Mouse (Mus musculus): Measurements from ENCODE around the gene Acp7. TPM values are rescaled to one million over a fixed set of nuclear protein-coding genes. Genes with fewer than 3 reads are reported as not detected.

Acp7 gene
- total and polyA plus RNA-seq, 3 experiments: not detected

- Histone ChIP-seq H3K4me1 (ENCODE audit: control insufficient read depth in 1 of 2, insufficient read depth in 2 of 2, low read length in 2 of 2) (peaks cover 0 to 3% of the 10 kb centered on the region in 2 experiments; a peak in 1 of 4 replicates), H3K36me3 (ENCODE audit: control insufficient read depth in 1 of 2, insufficient read depth in 2 of 2, low read length in 2 of 2) (no peaks in the 10 kb centered on the region; a peak in 1 of 4 replicates), H3K4me3 (ENCODE audit: control insufficient read depth in 1 of 2, insufficient read depth in 1 of 2, low read depth in 2 of 2, low read length in 2 of 2) (no peak overlapping the region), H3K79me2 (ENCODE audit: control insufficient read depth, insufficient read depth, low read length, poor library complexity) (no peaks in the 10 kb centered on the region), H3K9ac (ENCODE audit: control insufficient read depth, low read depth, low read length, poor library complexity, severe bottlenecking) (no peak overlapping the region), H3K27me3 (ENCODE audit: control insufficient read depth in 1 of 2, insufficient read depth in 2 of 2, low read length in 2 of 2) (no peaks in the 10 kb centered on the region), H3K9me3 (replicated peaks; ENCODE audit: insufficient read depth, low read length) (no peaks in the 10 kb centered on the region), H3K27ac (ENCODE audit: control insufficient read depth, low read depth, low read length) (no peak overlapping the region)
- TF ChIP-seq GABPA (IDR thresholded peaks at IDR 0.05; ENCODE audit: low read depth, low read length): no peak
- no peak for DNase-seq (ENCODE audit: low read depth, low spot score)
These were observed 65.7 kb downstream of the Acp7 start for GRCm38 (mm10) chr7:28565407-28565806.

GRCm38 (mm10) chr7:28562951-28563350 is 68.2 kb downstream of the Acp7 start:
- H3K4me3 ChIP-seq (ENCODE audit: control insufficient read depth in 1 of 2, insufficient read depth in 1 of 2, low read depth in 2 of 2, low read length in 2 of 2): no peak overlapping the region
- no peaks in the 10 kb centered on the region for H3K79me2 ChIP-seq (ENCODE audit: control insufficient read depth, insufficient read depth, low read length, poor library complexity)
- TF ChIP-seq POLR2A (IDR thresholded peaks at IDR 0.05; ENCODE audit: control insufficient read depth in 1 of 2, insufficient read depth in 1 of 2, low read depth in 1 of 2, low read length in 2 of 2, poor library complexity in 1 of 2) (no peak), MXI1 (IDR thresholded peaks at IDR 0.05; ENCODE audit: low read depth, low read length) (no peak)
- peaks cover 0 to 3% of the 10 kb centered on the region in 2 experiments; a peak in 1 of 4 replicates for H3K4me1 ChIP-seq (ENCODE audit: control insufficient read depth in 1 of 2, insufficient read depth in 2 of 2, low read length in 2 of 2)
- no peak overlapping the region for H3K27ac ChIP-seq (ENCODE audit: control insufficient read depth, low read depth, low read length)
- no peak overlapping the region for H3K9ac ChIP-seq (ENCODE audit: control insufficient read depth, low read depth, low read length, poor library complexity, severe bottlenecking)
- no peaks in the 10 kb centered on the region for H3K9me3 ChIP-seq (replicated peaks; ENCODE audit: insufficient read depth, low read length)
- no peaks in the 10 kb centered on the region for H3K27me3 ChIP-seq (ENCODE audit: control insufficient read depth in 1 of 2, insufficient read depth in 2 of 2, low read length in 2 of 2)
- DNase-seq (ENCODE audit: low read depth, low spot score): no peak
- H3K36me3 ChIP-seq (ENCODE audit: control insufficient read depth in 1 of 2, insufficient read depth in 2 of 2, low read length in 2 of 2): no peaks in the 10 kb centered on the region; a peak in 1 of 4 replicates

DNA sequence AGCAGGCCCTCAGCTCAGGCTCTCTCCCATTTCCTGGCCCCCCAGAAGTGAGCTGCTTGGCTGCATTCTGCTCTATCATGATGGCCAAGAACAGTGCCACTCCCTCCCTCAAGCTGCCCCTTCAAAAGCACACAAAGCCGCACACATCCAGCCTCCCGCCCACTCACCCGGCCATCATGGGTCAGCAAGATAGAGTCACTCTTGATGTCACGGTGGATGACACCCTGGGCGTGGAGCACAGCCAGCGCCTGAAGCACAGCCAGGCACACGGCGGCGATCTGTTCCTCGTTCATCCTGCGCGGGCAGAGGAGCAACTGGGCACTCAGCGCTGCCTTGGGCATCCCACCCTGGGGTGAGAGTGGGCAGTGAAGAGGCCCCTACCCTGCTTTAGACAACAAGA is 68.8 kb downstream of the Acp7 start:
- Histone ChIP-seq H3K79me2 (ENCODE audit: control insufficient read depth, insufficient read depth, low read length, poor library complexity) (no peaks in the 10 kb centered on the region), H3K36me3 (ENCODE audit: control insufficient read depth in 1 of 2, insufficient read depth in 2 of 2, low read length in 2 of 2) (no peaks in the 10 kb centered on the region; a peak in 1 of 4 replicates), H3K4me1 (ENCODE audit: control insufficient read depth in 1 of 2, insufficient read depth in 2 of 2, low read length in 2 of 2) (no peaks in the 10 kb centered on the region; a peak in 1 of 4 replicates), H3K27me3 (ENCODE audit: control insufficient read depth in 1 of 2, insufficient read depth in 2 of 2, low read length in 2 of 2) (no peaks in the 10 kb centered on the region), H3K9me3 (replicated peaks; ENCODE audit: insufficient read depth, low read length) (no peaks in the 10 kb centered on the region), H3K4me3 (ENCODE audit: control insufficient read depth in 1 of 2, insufficient read depth in 1 of 2, low read depth in 2 of 2, low read length in 2 of 2) (no peak overlapping the region), H3K9ac (ENCODE audit: control insufficient read depth, low read depth, low read length, poor library complexity, severe bottlenecking) (no peak overlapping the region), H3K27ac (ENCODE audit: control insufficient read depth, low read depth, low read length) (no peak overlapping the region)
- DNase-seq (ENCODE audit: low read depth, low spot score): no peak
- TF ChIP-seq GATA1 (IDR thresholded peaks at IDR 0.05; ENCODE audit: low read depth, low read length) (no peak), POLR2AphosphoS2 (IDR thresholded peaks at IDR 0.05; ENCODE audit: low read length) (no peak), USF2 (IDR thresholded peaks at IDR 0.05; ENCODE audit: borderline replicate concordance in 1 of 2, insufficient read depth in 1 of 2, low read depth in 1 of 2, low read length in 2 of 2) (no peak), GABPA (IDR thresholded peaks at IDR 0.05; ENCODE audit: low read depth, low read length) (no peak), ZNF384 (IDR thresholded peaks at IDR 0.05; ENCODE audit: low read depth, low read length) (no peak), ELF1 (IDR thresholded peaks at IDR 0.05; ENCODE audit: low read depth, low read length) (no peak), UBTF (IDR thresholded peaks at IDR 0.05; ENCODE audit: borderline replicate concordance, insufficient read depth, low read depth, low read length) (no peak), E2F4 (IDR thresholded peaks at IDR 0.05; ENCODE audit: borderline replicate concordance, low read depth, low read length) (no peak), TAL1 (IDR thresholded peaks at IDR 0.05; ENCODE audit: low read length) (no peak), ETS1 (IDR thresholded peaks at IDR 0.05; ENCODE audit: low read depth, low read length) (no peak), MYC (IDR thresholded peaks at IDR 0.05; ENCODE audit: low read depth, low read length) (no peak), BHLHE40 (IDR thresholded peaks at IDR 0.05; ENCODE audit: borderline replicate concordance, low read depth, low read length) (no peak), POLR2AphosphoS5 (IDR thresholded peaks at IDR 0.05; ENCODE audit: borderline replicate concordance, low read depth, low read length) (no peak), MYB (IDR thresholded peaks at IDR 0.05; ENCODE audit: low read depth, low read length) (no peak), JUND (IDR thresholded peaks at IDR 0.05; ENCODE audit: low read depth, low read length) (no peak), RCOR1 (IDR thresholded peaks at IDR 0.05; ENCODE audit: low read depth, low read length) (no peak), ZC3H11A (IDR thresholded peaks at IDR 0.05; ENCODE audit: low read depth, low read length) (no peak), MXI1 (IDR thresholded peaks at IDR 0.05; ENCODE audit: low read depth, low read length) (no peak), USF1 (IDR thresholded peaks at IDR 0.05; ENCODE audit: low read depth, low read length) (no peak)
